Mouse (Mus musculus) heart, embryonic 12.5 days (tissue): ENCODE results near the gene Cadm3. TPM values are rescaled to one million over a fixed set of nuclear protein-coding genes. Genes with fewer than 3 reads are reported as not detected.

Source experiments
- ATAC-seq: fragments of 200-750 bp; cut with Nextera tagmentation; 2 replicates; pipeline ENCODE4 v1.8.0; 2017; ENCODE audit warnings: moderate TSS enrichment, moderate library complexity; ENCODE audit not compliant: insufficient number of reproducible peaks, low FRiP score
- H3K27ac ChIP-seq: fragments of 300-500 bp; sonication (generic); 2 replicates; pipeline ENCODE4 v1.5.1; 2016; ENCODE audit warnings: mild to moderate bottlenecking, moderate library complexity; ENCODE audit not compliant: poor library complexity, severe bottlenecking
- H3K27me3 ChIP-seq: fragments of 300-500 bp; sonication (generic); replicated peaks from 2 replicates; pipeline ENCODE4 v1.6.1; 2016; ENCODE audit warnings: mild to moderate bottlenecking, moderate library complexity
- H3K36me3 ChIP-seq: fragments of 300-500 bp; sonication (generic); 2 replicates; pipeline ENCODE4 v1.6.1; 2016; ENCODE audit warnings: mild to moderate bottlenecking, moderate library complexity
- H3K4me1 ChIP-seq: fragments of 300-500 bp; sonication (generic); replicated peaks from 2 replicates; pipeline ENCODE4 v1.6.1; 2016; ENCODE audit warnings: mild to moderate bottlenecking
- H3K4me2 ChIP-seq: fragments of 300-500 bp; sonication (generic); 2 replicates; pipeline ENCODE4 v1.6.1; 2016; ENCODE audit warnings: mild to moderate bottlenecking, moderate library complexity
- H3K4me3 ChIP-seq: fragments of 300-500 bp; sonication (generic); 2 replicates; pipeline ENCODE4 v1.5.1; 2016; ENCODE audit warnings: mild to moderate bottlenecking
- H3K9ac ChIP-seq: fragments of 300-500 bp; sonication (generic); 2 replicates; pipeline ENCODE4 v1.6.1; 2016; ENCODE audit warnings: mild to moderate bottlenecking, moderate library complexity
- H3K9me3 ChIP-seq: fragments of 300-500 bp; sonication (generic); replicated peaks from 2 replicates; pipeline ENCODE4 v1.6.1; 2016; ENCODE audit warnings: mild to moderate bottlenecking, moderate library complexity
- WGBS: fragments of 180-500 bp; shearing (Covaris S2); methylation state at CpG from one replicate; pipeline ENCODE4 v1.1.7; 2016; 5-methylcytosine and 5-hydroxymethylcytosine counted together
- polyA plus RNA-seq: library from polyadenylated mRNA; unstranded; fragments of >200 nt; fragmentation: Nextera tagmentation; extraction: Ambion mirVana; gene quantifications from 2 replicates; pipeline ENCODE4 v1.2.1, GENCODE M21; 2016

The Cadm3 gene
- polyA plus RNA-seq, 1 experiment from 2014 or later = 0.57 TPM

DNA sequence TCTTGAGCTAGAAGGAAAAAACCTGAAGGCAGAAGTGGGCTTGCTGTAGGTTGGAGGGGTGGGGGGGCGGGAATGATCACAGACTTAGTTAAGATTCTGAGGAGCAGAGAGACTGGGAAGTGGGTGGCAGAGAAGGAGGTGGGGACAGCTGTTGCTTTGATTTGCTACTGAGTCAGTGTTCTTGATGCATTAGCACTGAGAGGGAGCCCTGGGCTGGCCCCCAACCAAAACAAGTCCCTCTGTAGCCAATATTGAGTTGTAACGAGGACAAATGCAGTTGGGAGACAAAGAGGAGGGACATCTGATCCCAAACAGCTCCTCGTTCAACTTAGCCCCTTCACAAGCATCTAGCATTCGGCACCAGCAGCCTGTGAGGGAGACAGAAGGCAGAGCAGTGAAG, 9.7 kb downstream of the Cadm3 start:
- Histone ChIP-seq H3K4me3 (no peak overlapping the region), H3K9me3 (no peaks in the 10 kb centered on the region), H3K9ac (no peak overlapping the region), H3K4me2 (no peak overlapping the region), H3K36me3 (no peaks in the 10 kb centered on the region), H3K27me3 (no peaks in the 10 kb centered on the region), H3K27ac (no peak overlapping the region), H3K4me1 (peaks cover 5% of the 10 kb centered on the region; the same call in 1 of the 2 replicates)
- WGBS = 42% methylated on average over 4 of the region's 4 CpGs
- ATAC-seq = no peak

DNA sequence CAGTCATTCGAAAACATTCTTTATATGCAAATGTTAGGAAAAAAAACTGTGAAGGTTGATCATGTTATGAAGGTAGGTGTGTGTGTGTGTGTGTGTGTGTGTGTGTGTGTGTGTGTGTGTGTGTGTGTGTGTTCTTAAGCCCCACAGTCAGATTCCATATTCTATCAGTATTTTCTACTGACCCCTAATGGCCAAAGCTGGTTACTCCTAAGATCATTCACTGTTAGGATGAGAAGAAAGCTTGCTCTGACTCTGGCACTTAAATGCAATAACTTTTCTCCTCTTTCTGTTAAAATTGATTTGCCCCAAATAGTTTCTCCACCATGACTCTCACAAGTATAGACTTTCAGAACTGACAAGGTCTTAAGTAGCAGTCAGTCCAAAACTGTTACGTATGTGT, 10.8 kb downstream of the Cadm3 start:
- Histone ChIP-seq H3K27ac (no peak overlapping the region), H3K9ac (no peak overlapping the region), H3K4me3 (no peak overlapping the region), H3K4me1 (peaks cover 5% of the 10 kb centered on the region; the same call in 1 of the 2 replicates), H3K4me2 (no peak overlapping the region), H3K36me3 (no peaks in the 10 kb centered on the region), H3K27me3 (no peaks in the 10 kb centered on the region), H3K9me3 (no peaks in the 10 kb centered on the region)
- no peak for ATAC-seq
- 82% methylated on average over 2 of the region's 2 CpGs for WGBS

DNA sequence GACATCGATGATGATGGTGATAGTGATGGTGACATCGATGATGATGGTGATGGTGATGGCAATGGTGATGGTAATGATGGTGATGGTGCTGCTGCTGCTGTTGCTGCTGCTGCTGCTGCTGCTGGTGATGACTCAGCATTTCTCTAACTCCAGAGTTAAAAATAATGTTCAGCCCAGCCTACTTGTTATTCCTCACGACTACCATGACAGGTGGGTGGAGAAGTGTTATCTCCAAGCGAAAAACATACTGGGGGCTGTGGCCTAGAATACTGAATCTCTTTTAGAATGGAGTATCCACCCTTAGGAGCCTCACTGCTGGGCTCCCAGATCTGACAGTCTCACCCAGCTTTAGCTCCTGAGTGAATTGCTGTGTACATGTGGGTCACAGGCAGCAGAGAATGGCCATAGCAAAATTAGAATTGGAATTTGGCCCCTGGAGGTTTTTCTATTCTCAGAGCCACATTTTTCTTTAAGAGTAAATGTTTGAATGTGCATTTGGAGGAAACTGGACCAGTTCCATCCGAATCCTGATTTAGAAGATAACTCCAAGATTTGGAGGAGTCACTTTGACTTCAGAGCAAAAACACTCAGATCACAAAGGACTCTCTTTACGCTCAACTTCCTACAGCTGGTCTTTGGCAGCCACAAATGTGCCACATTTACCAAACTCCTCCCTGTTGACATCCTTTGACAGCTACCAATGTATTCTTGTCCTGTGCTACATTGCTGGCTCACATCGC, 12.2 kb downstream of the Cadm3 start:
- Histone ChIP-seq H3K4me2 (no peak overlapping the region), H3K27me3 (no peaks in the 10 kb centered on the region), H3K9me3 (no peaks in the 10 kb centered on the region), H3K4me3 (no peak overlapping the region), H3K27ac (no peak overlapping the region), H3K9ac (no peak overlapping the region), H3K4me1 (peaks cover 5% of the 10 kb centered on the region; the same call in 1 of the 2 replicates), H3K36me3 (no peaks in the 10 kb centered on the region)
- peak; percentile 70 for ATAC-seq
- 65% methylated on average over 7 of the region's 7 CpGs for WGBS

DNA sequence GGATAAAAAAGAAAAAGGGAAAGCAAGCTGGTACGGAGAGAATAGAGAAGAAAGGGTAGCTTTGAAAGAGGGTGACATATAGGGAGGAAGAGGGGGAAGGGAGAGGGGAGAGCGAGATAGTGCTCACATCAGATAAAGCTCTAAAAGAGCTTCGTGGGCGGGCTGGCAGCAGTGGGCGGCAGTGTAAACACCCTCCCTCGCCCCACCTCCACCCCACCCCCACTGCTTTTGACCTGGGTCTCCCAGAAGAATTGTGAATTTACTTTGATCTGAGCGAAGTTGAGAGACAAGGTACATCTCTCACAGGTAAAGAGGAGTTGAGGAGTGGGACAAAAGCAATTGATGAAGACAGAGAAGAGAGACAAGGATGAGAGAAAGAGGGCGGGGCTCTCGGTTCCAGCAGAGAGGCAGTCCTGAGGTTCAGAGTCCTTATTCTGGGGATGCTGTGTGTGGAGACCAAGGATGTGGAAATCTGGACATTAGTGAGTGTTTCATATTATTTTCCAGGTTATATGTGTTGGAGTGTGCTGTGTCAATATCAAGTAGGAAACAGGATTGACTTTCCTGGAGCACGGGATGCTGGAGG, 17.0 kb downstream of the Cadm3 start, which contains the start of gene Aim2:
Aim2 (plus strand) TSS at position 508 of the 586 bp plus-strand sequence.
- Histone ChIP-seq H3K4me3 (peak within 1 kb of the TSS; percentile 41), H3K27me3 (no peaks in the 10 kb centered on the region), H3K9ac (peak within 1 kb of the TSS; percentile 60; the same call in 1 of the 2 replicates), H3K4me1 (peaks cover 14% of the 10 kb centered on the region), H3K36me3 (no peaks in the 10 kb centered on the region), H3K9me3 (no peaks in the 10 kb centered on the region), H3K27ac (no peak within 1 kb of the TSS), H3K4me2 (peak within 1 kb of the TSS; percentile 66)
- 13% methylated on average over 10 of the region's 10 CpGs for WGBS
- peak; percentile 80 for ATAC-seq

DNA sequence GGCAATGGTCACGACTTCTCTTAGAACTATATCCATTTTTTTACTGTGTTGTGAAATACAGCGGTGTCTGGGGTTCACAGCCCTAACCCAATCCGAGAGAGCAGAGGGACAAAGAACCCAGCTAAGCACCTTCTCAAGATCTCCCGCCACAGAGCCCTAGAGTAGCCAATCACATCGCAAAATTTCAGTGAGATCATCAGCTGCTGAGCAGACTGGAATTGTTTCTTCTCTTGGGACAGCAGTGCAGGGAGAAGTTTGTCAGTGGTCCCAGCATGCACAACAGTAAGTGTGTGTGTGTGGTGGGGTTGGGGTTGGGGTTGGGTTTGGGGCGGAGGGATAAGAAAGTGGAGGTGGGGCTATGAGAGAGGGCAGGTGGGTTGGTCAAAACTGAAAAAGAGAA, 17.5 kb downstream of the Cadm3 start:
- H3K27me3 ChIP-seq = no peaks in the 10 kb centered on the region
- no peaks in the 10 kb centered on the region for H3K36me3 ChIP-seq
- H3K4me3 ChIP-seq = peak overlapping the region; percentile 41
- no peaks in the 10 kb centered on the region for H3K9me3 ChIP-seq
- peaks cover 14% of the 10 kb centered on the region for H3K4me1 ChIP-seq
- peak overlapping the region; percentile 66 for H3K4me2 ChIP-seq
- WGBS = 4% methylated on average over 6 of the region's 6 CpGs
- peak overlapping the region; percentile 60; the same call in 1 of the 2 replicates for H3K9ac ChIP-seq
- no peak overlapping the region for H3K27ac ChIP-seq
- ATAC-seq = peak; percentile 75

DNA sequence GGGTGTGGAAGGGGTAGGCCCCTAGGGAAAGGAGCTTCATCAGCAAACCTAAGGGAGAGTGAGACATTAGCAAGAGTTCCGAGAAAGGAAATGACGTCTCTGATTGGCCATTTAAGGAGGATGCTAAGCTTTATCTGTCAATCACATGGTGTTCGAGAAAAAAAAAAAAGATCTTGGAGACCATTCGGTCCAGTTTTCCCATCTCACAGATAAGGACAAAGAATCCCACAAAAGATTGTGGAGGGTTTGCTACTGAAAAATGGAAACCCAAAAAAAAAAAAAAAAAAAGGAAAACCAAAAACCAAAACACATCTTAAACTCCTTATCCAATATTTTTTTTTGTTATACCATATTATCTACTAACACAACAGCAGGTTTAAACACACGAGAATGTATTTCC, 18.3 kb downstream of the Cadm3 start:
- no peak overlapping the region for H3K27ac ChIP-seq
- 58% methylated on average over 5 of the region's 5 CpGs for WGBS
- no peaks in the 10 kb centered on the region for H3K9me3 ChIP-seq
- H3K4me2 ChIP-seq = no peak overlapping the region
- no peak overlapping the region for H3K4me3 ChIP-seq
- H3K4me1 ChIP-seq = peaks cover 14% of the 10 kb centered on the region
- no peaks in the 10 kb centered on the region for H3K27me3 ChIP-seq
- no peak overlapping the region for H3K9ac ChIP-seq
- no peaks in the 10 kb centered on the region for H3K36me3 ChIP-seq
- no peak for ATAC-seq

DNA sequence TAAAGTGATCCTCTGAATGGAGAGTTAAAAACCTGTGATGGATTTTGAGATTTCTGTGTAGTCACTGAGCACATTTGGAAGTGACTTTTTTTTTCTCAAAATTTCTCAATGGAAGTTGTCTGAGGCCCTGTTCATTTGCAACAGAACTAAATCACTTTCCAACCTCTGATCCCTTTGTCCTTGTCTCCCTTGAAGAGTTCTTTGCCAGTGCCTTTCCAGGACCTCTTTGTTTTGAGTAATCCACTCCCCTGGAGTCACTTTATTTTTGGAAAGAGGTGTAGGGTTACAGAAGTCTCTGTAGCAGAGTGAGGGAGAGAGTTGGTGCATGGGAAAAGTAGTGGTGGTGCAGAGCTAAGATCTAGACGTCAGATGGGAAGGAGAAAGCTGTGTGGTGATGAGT, 19.0 kb downstream of the Cadm3 start:
- peaks cover 14% of the 10 kb centered on the region for H3K4me1 ChIP-seq
- no peak overlapping the region for H3K4me3 ChIP-seq
- H3K9ac ChIP-seq = no peak overlapping the region
- ATAC-seq = no peak
- WGBS = 16% methylated on average over 1 of the region's 1 CpGs
- no peaks in the 10 kb centered on the region for H3K9me3 ChIP-seq
- no peaks in the 10 kb centered on the region for H3K27me3 ChIP-seq
- H3K36me3 ChIP-seq = no peaks in the 10 kb centered on the region
- 0 out of 2 replicates have a peak overlapping the region, but pooled peaks have one; percentile 11 for H3K27ac ChIP-seq
- no peak overlapping the region for H3K4me2 ChIP-seq

DNA sequence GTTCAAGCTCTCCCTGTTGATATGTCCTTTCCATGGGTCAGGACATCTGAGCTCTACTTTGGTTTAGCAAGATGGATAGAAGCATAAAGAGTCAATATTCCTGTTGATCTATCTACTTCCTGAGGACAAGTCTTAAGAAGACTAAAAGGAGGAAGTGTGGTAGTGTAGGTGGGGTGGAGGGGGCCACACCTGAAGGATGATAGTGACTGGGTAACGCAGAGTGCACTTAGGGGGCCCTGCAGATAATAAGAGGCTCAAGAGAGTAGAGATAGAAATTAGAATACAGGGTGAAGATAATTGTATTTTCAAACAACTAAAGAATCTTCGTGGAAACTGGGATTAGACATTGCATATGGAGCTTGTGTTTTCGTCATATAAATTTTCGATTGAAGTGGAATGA, 22.4 kb downstream of the Cadm3 start:
- Histone ChIP-seq H3K9ac (no peak overlapping the region), H3K4me3 (no peak overlapping the region), H3K4me2 (no peak overlapping the region), H3K4me1 (peaks cover 14% of the 10 kb centered on the region), H3K27me3 (no peaks in the 10 kb centered on the region), H3K27ac (no peak overlapping the region), H3K36me3 (no peaks in the 10 kb centered on the region), H3K9me3 (no peaks in the 10 kb centered on the region)
- 78% methylated on average over 4 of the region's 4 CpGs for WGBS
- ATAC-seq = no peak

DNA sequence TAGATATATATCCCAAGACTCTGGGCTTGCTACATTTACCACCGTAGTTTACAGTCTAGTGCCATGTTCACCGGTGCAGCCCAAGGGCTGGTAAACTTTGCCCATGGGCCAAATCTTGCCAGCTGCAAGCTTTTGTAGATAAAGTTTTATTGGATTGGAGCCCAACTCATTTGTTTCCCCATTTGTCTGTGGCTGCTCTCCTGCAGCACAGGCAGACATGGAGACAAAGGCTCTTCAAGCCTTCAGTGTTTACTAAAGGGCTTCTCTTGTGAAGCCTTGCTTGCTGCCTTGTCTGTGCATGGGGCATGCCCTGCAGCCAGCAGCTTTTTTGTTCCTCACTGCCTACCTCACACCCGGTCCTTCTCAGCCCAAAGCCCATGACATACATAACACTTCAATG, 23.6 kb downstream of the Cadm3 start:
- Histone ChIP-seq H3K27ac (no peak overlapping the region), H3K4me3 (no peak overlapping the region), H3K36me3 (no peaks in the 10 kb centered on the region), H3K4me1 (peaks cover 8% of the 10 kb centered on the region), H3K9me3 (no peaks in the 10 kb centered on the region), H3K27me3 (no peaks in the 10 kb centered on the region), H3K4me2 (no peak overlapping the region), H3K9ac (no peak overlapping the region)
- no peak for ATAC-seq
- WGBS = 78% methylated on average over 3 of the region's 3 CpGs

DNA sequence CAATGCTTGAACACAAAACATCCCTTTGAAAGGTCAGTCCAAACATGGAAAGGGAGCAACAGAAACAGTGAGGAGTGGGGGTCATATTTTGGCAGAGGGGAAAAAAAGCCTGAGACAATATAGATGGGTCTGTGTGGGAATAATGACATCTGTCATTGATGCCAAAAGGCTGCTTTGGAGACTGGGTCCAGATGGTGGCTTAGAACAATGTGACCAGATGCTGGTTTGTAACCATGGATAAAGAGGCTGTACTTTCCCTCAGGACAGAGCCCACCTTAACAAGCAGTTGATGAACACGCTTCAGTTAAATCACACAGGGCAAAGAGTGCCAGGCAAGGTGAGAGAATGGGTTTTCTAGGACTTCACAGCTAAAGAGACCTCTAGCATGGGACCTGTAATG, 25.1 kb downstream of the Cadm3 start:
- H3K9me3 ChIP-seq = no peaks in the 10 kb centered on the region
- H3K36me3 ChIP-seq = no peaks in the 10 kb centered on the region
- no peak overlapping the region for H3K4me2 ChIP-seq
- no peaks in the 10 kb centered on the region for H3K4me1 ChIP-seq
- ATAC-seq = no peak
- H3K9ac ChIP-seq = no peak overlapping the region
- WGBS = 93% methylated on average over 1 of the region's 1 CpGs
- H3K27ac ChIP-seq = no peak overlapping the region
- H3K27me3 ChIP-seq = no peaks in the 10 kb centered on the region
- H3K4me3 ChIP-seq = no peak overlapping the region

DNA sequence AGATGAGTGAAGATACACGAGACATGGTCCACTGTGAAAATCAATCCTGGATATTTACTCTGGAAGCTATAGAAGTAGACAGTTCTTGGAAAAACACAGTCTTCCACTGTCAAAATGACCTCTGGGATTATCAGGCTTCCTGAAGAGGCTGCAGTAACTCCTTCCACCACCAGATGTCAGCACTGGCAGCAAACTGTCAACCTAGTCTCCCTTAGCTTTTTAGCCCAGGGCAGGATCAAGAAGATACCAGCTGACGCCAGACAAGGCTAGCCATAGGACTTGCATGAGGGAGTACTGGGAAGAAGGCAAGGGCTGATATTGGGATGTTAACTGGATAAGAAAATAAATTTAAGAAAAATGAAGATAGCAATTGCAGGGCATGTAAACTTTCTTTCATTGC, 28.0 kb downstream of the Cadm3 start:
- 3% methylated on average over 2 of the region's 2 CpGs for WGBS
- H3K27ac ChIP-seq = no peak overlapping the region
- ATAC-seq = no peak; the same call in 1 of the 2 replicates
- no peaks in the 10 kb centered on the region for H3K36me3 ChIP-seq
- H3K4me2 ChIP-seq = no peak overlapping the region
- no peak overlapping the region for H3K4me3 ChIP-seq
- H3K4me1 ChIP-seq = peaks cover 7% of the 10 kb centered on the region; the same call in 1 of the 2 replicates
- no peaks in the 10 kb centered on the region for H3K9me3 ChIP-seq
- H3K9ac ChIP-seq = no peak overlapping the region
- H3K27me3 ChIP-seq = no peaks in the 10 kb centered on the region
